Mouse (Mus musculus): ENCODE measurements at regions not wholly inside any gene's neighbourhood (a gene's known extent, or its start where the extent isn't known, plus 50 kb on each side); places are given as distances from the start of the nearest gene placed in this dataset.

- TF ChIP-seq CTCF (IDR thresholded peaks at IDR 0.05; ENCODE audit: borderline replicate concordance, extremely low read depth, insufficient read depth, insufficient read length) (no peak), POLR2A (IDR thresholded peaks at IDR 0.05; ENCODE audit: borderline replicate concordance, extremely low read depth, insufficient read depth, insufficient read length, poor library complexity, severe bottlenecking) (no peak)
Measured at GRCm38 (mm10) chr15:94082369-94082768, 382.8 kb downstream of the Adamts20 start.
